Mouse (Mus musculus): ENCODE data around the gene Cxcl1.

DNA sequence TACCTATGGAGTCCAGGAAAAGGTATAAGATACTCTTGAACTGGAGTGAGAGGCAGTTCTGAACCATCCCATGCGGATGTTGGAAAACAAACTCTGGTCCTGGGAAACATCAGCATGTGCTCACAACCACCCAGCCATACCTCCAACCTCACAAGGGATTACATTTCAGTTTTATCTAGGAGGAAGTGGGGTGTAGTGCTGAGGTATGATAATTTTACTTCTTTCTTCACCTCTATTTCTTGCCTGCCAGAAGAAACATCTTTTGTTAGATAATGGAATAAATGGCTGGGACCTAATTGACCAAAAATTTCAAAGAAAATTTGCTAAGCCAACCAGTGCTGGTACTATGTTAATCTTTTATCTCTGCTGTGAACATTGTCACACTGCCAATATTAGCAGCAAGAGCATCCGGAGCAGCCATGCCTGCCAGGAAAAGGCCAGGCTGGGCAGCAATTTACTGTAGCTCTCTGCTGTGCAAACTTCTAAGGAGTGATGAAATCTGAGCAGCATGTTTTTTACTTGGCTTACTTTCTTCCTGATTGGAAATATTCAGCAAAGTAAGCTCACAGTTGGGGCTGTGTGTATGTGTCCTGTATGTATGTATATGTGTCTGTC, 6.3 kb upstream of the Cxcl1 start:
- TF ChIP-seq CTCF (IDR thresholded peaks at IDR 0.05; ENCODE audit: borderline replicate concordance, insufficient read depth, low read depth, low read length) = no peak
- no peak for TF ChIP-seq POLR2A (IDR thresholded peaks at IDR 0.05; ENCODE audit: borderline replicate concordance, insufficient read depth, low read length)

All from cerebellum, adult 2 months (tissue).